In the genomic region with DNA sequence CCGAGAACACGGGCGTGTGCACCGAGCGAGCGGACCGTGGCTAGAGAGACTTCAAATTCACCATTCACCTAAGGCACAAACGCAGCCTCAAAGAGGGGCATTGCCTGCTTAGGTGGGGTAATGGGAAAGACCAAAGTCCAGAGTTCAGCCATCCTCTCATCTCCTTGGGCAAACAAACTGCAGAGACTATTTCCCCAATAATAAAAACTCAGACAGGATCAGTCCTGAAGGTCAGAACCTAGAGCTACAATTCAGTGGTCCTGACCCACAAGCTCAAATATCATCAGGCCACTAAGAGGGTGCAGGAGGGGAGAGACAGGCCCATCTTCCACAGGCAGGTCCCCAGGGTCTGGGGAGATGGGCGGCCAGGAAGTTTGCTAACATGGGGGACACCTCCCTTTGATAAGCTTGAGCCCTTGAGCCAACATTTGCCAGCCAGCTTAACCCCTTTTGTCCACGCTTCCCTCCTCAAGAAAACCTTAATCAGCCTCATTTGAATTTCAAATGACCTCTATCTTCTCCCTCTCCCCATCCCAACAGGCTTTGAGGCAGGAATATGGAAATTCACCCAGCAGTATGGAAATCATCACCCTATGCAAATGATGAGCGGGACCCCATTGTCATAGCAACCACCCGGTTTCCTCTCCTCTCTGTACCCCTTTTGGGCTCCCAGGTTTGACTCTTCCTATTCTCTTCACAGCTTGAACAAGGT, we compare ENCODE assay signal across 26 mouse cellular contexts. TPM values are rescaled to one million over a fixed set of nuclear protein-coding genes. Genes with fewer than 3 reads are reported as not detected.
A peak's percentile ranks its signal among the peaks of the same experiment; 100 is the strongest.
DNase-seq lines count a peak whose midpoint lies in the region; ATAC-seq and TF ChIP-seq lines count a peak whose summit lies in the region.
"Had no signal": no experiment of that assay in that cellular context is flagged by ENCODE, and none has a peak within 500 bp of the region (broad histone marks: within the 10 kb centered on the region; RNA-seq: fewer than 3 reads in every experiment).

No protein-coding gene starts in this region.

- H3K9me3 ChIP-seq in intestine, embryonic 15.5 days = no peaks in the 10 kb centered on the region
- H3K9me3 ChIP-seq in intestine, postnatal 0 days (ENCODE audit: control insufficient read depth) = no peaks in the 10 kb centered on the region
- no peaks in the 10 kb centered on the region for H3K9me3 ChIP-seq in midbrain, embryonic 11.5 days (ENCODE audit: control insufficient read depth, low read length)
- H3K9me3 ChIP-seq in heart, embryonic 10.5 days = no peaks in the 10 kb centered on the region
- H3K9me3 ChIP-seq: embryonic facial prominence, embryonic 13.5 days; G1E; limb, embryonic 10.5 days; neural tube, embryonic 13.5 days had no signal

- no peak for TF ChIP-seq CTCF in intestine, postnatal 0 days (IDR thresholded peaks at IDR 0.05; ENCODE audit: low read depth)
- TF ChIP-seq CTCF in brain, embryonic 14.5 days (IDR thresholded peaks at IDR 0.05; ENCODE audit: borderline replicate concordance, extremely low read depth, insufficient read depth, insufficient read length) = no peak

- no peaks in the 10 kb centered on the region for H3K36me3 ChIP-seq in intestine, embryonic 15.5 days
- H3K36me3 ChIP-seq in intestine, postnatal 0 days (ENCODE audit: control insufficient read depth, insufficient read depth) = no peaks in the 10 kb centered on the region
- no peaks in the 10 kb centered on the region for H3K36me3 ChIP-seq in midbrain, embryonic 11.5 days (ENCODE audit: control insufficient read depth, insufficient read depth, low read length)
- no peaks in the 10 kb centered on the region for H3K36me3 ChIP-seq in heart, embryonic 10.5 days
- H3K36me3 ChIP-seq: embryonic facial prominence, embryonic 13.5 days; G1E; limb, embryonic 10.5 days; neural tube, embryonic 13.5 days had no signal

- no peaks in the 10 kb centered on the region for H3K27me3 ChIP-seq in intestine, embryonic 15.5 days (replicated peaks)
- no peaks in the 10 kb centered on the region for H3K27me3 ChIP-seq in intestine, postnatal 0 days (replicated peaks; ENCODE audit: control insufficient read depth, insufficient read depth, low read length)
- H3K27me3 ChIP-seq in midbrain, embryonic 11.5 days (ENCODE audit: control insufficient read depth, insufficient read depth, low read length) = peaks cover 8% of the 10 kb centered on the region
- peaks cover 39% of the 10 kb centered on the region for H3K27me3 ChIP-seq in heart, embryonic 10.5 days (ENCODE audit: insufficient read depth, poor library complexity, severe bottlenecking)
- H3K27me3 ChIP-seq: neural tube, embryonic 13.5 days had no signal

- H3K9ac ChIP-seq in intestine, embryonic 15.5 days = no peak overlapping the region
- H3K9ac ChIP-seq in intestine, postnatal 0 days (ENCODE audit: low read depth, low read length) = no peak overlapping the region
- no peak overlapping the region; the same call in 1 of the 2 replicates for H3K9ac ChIP-seq in midbrain, embryonic 11.5 days (ENCODE audit: low read length)
- H3K9ac ChIP-seq: embryonic facial prominence, embryonic 13.5 days; liver, postnatal 0 days; neural tube, embryonic 13.5 days had no signal

- H3K4me1 ChIP-seq in intestine, embryonic 15.5 days (replicated peaks) = 0 out of 2 replicates have a peak, but pooled peaks cover 3% of the 10 kb centered on the region
- 0 out of 2 replicates have a peak, but pooled peaks cover 3% of the 10 kb centered on the region for H3K4me1 ChIP-seq in intestine, postnatal 0 days (replicated peaks; ENCODE audit: control insufficient read depth, insufficient read depth, low read length)
- H3K4me1 ChIP-seq in midbrain, embryonic 11.5 days (ENCODE audit: control insufficient read depth, insufficient read depth, low read length) = peaks cover 11% of the 10 kb centered on the region
- no peaks in the 10 kb centered on the region for H3K4me1 ChIP-seq in heart, embryonic 10.5 days
- H3K4me1 ChIP-seq: embryonic facial prominence, embryonic 13.5 days; limb, embryonic 10.5 days had no signal

- peak; percentile 71 for DNase-seq in brain, embryonic 14.5 days (ENCODE audit: low read depth)
- DNase-seq in midbrain, embryonic 11.5 days (ENCODE audit: low spot score, missing footprints) = peak; percentile 88
- no peak for DNase-seq in heart, embryonic 10.5 days (ENCODE audit: low spot score)
- no peak for DNase-seq in cerebellum, postnatal 36 days
- no peak for DNase-seq in heart, adult 18-20 months
- DNase-seq: adrenal gland, postnatal 36 days; cerebellum, adult 2 months; gastrocnemius, postnatal 14 days; kidney, adult 11 months; kidney, postnatal 10 days; liver, postnatal 0 days; lung, postnatal 10 days; right cerebral cortex, adult 18-20 months; thymus, postnatal 14 days had no signal

- TF ChIP-seq POLR2A in brain, embryonic 14.5 days (IDR thresholded peaks at IDR 0.05; ENCODE audit: borderline replicate concordance, extremely low read depth, insufficient read depth, insufficient read length, poor library complexity, severe bottlenecking) = no peak

- ATAC-seq in intestine, embryonic 15.5 days = peak; percentile 60
- ATAC-seq in intestine, postnatal 0 days = no peak
- peak; percentile 58; the same call in 1 of the 2 replicates for ATAC-seq in midbrain, embryonic 11.5 days (ENCODE audit: low FRiP score)
- ATAC-seq: liver, postnatal 0 days had no signal

- H3K27ac ChIP-seq in intestine, embryonic 15.5 days = no peak overlapping the region
- H3K27ac ChIP-seq in intestine, postnatal 0 days (ENCODE audit: low read depth, low read length) = no peak overlapping the region
- H3K27ac ChIP-seq in midbrain, embryonic 11.5 days (ENCODE audit: low read depth, low read length) = no peak overlapping the region
- no peak overlapping the region for H3K27ac ChIP-seq in heart, embryonic 10.5 days
- H3K27ac ChIP-seq: embryonic facial prominence, embryonic 13.5 days; layer of hippocampus, adult 2 months; limb, embryonic 10.5 days; neural tube, embryonic 13.5 days had no signal

- WGBS in intestine, embryonic 15.5 days = 56% methylated on average over 12 of the region's 12 CpGs
- 49% methylated on average over 12 of the region's 12 CpGs for WGBS in intestine, postnatal 0 days
- WGBS in midbrain, embryonic 11.5 days = 52% methylated on average over 12 of the region's 12 CpGs
- 61% methylated on average over 12 of the region's 12 CpGs for WGBS in heart, embryonic 10.5 days

- no peak overlapping the region for H3K4me3 ChIP-seq in intestine, embryonic 15.5 days (replicated peaks)
- no peak overlapping the region for H3K4me3 ChIP-seq in intestine, postnatal 0 days (ENCODE audit: low read depth, low read length)
- H3K4me3 ChIP-seq in midbrain, embryonic 11.5 days (ENCODE audit: low read depth, low read length) = no peak overlapping the region
- H3K4me3 ChIP-seq in heart, embryonic 10.5 days = no peak overlapping the region
- H3K4me3 ChIP-seq: embryonic facial prominence, embryonic 13.5 days; layer of hippocampus, adult 2 months; limb, embryonic 10.5 days; neural tube, embryonic 13.5 days had no signal

- H3K4me2 ChIP-seq in intestine, embryonic 15.5 days (replicated peaks) = peak overlapping the region; percentile 28; the same call in 1 of the 2 replicates
- no peak overlapping the region for H3K4me2 ChIP-seq in intestine, postnatal 0 days (replicated peaks; ENCODE audit: low read depth)
- no peak overlapping the region for H3K4me2 ChIP-seq in midbrain, embryonic 11.5 days
- H3K4me2 ChIP-seq: embryonic facial prominence, embryonic 13.5 days; neural tube, embryonic 13.5 days had no signal

RNA-seq across cellular contexts. Expression of a gene that starts 21.7 kb away (rescaled TPM):
- polyA plus RNA-seq in intestine, embryonic 15.5 days (2015; fragmentation: Nextera tagmentation; extraction: Ambion mirVana) = 0.52 and 0.70 TPM in 2 replicates
- polyA plus RNA-seq in intestine, postnatal 0 days (2015; fragmentation: Nextera tagmentation; extraction: Ambion mirVana) = 0.18 TPM in 2 replicates
- polyA plus RNA-seq in brain, embryonic 14.5 days (2012; rRNA removed) = 0.25 and 0.50 TPM in 2 replicates
- not detected in 2 replicates for polyA plus RNA-seq in midbrain, embryonic 11.5 days (2014; fragmentation: Nextera tagmentation; extraction: Ambion mirVana)
- 0.10 TPM in 1 of 2 replicates, not detected in the other for polyA plus RNA-seq in heart, embryonic 10.5 days (2016; fragmentation: Nextera tagmentation; extraction: Ambion mirVana)
- under 1 TPM in 1 of 2 experiments, not detected in 1; 0.10 TPM for total RNA-seq in heart, adult 18-20 months (2021)
- total RNA-seq: adrenal gland, postnatal 36 days; heart, adult 8-10 months; hematopoietic stem cell, adult 5-6 weeks; liver, adult 2 months; megakaryocyte progenitor cell, adult 5-6 weeks had no signal
- polyA plus RNA-seq: C2C12; G1E; liver, adult 2 months; neural tube, embryonic 13.5 days had no signal

RNA-seq across cellular contexts. Expression of a gene that starts 51.2 kb away (rescaled TPM):
- 56.8 and 61.0 TPM in 2 replicates for polyA plus RNA-seq in intestine, embryonic 15.5 days (2015; fragmentation: Nextera tagmentation; extraction: Ambion mirVana)
- 39.7 and 45.5 TPM in 2 replicates for polyA plus RNA-seq in intestine, postnatal 0 days (2015; fragmentation: Nextera tagmentation; extraction: Ambion mirVana)
- 11.5 and 13.1 TPM in 2 replicates for polyA plus RNA-seq in brain, embryonic 14.5 days (2012; rRNA removed)
- polyA plus RNA-seq in midbrain, embryonic 11.5 days (2014; fragmentation: Nextera tagmentation; extraction: Ambion mirVana) = 26.4 and 28.6 TPM in 2 replicates
- polyA plus RNA-seq in heart, embryonic 10.5 days (2016; fragmentation: Nextera tagmentation; extraction: Ambion mirVana) = 31.1 and 39.8 TPM in 2 replicates
- total RNA-seq in heart, adult 18-20 months (2021) = 1 to 10 TPM; 6.4 to 7.7 TPM

Comparison
In these comparisons a context has a peak if more than half of its experiments do, and no peak if none do; other contexts are left out.
1. DNase-seq: peak in brain, embryonic 14.5 days (single experiment) and midbrain, embryonic 11.5 days (single experiment); none in heart, embryonic 10.5 days (single experiment), cerebellum, postnatal 36 days (0 of 2) and heart, adult 18-20 months (0 of 2).